Mouse (Mus musculus) heart, adult 18-20 months (tissue): ENCODE measurements at regions not wholly inside any gene's neighbourhood (a gene's known extent, or its start where the extent isn't known, plus 50 kb on each side); places are given as distances from the start of the nearest gene placed in this dataset.
A peak's percentile ranks its signal among the peaks of the same experiment; 100 is the strongest.
"Not testable (repeated sequence)": the region's sequence is repeated elsewhere in the genome, so short reads cannot be mapped to it uniquely, and the experiment has no call there.

Source experiments
- DNase-seq, 2 experiments: peaks; one replicate each; pipeline ENCODE4 v3.0.0; 2021 to 2022; ENCODE audit warnings: mixed read lengths in 1 of 2

- DNase-seq: peak in 1 of 2 experiments; percentile 2
Measured at GRCm38 (mm10) chr7:60293556-60293955, 153.5 kb upstream of the Snrpn start.

GRCm38 (mm10) chr7:60244187-60244866, 104.3 kb upstream of the Snrpn start:
- DNase-seq: peak; percentile 17 to 27

GRCm38 (mm10) chr7:60243746-60244145, 103.7 kb upstream of the Snrpn start:
- peak; percentile 41 to 45 for DNase-seq

GRCm38 (mm10) chr7:60238595-60239195, 98.7 kb upstream of the Snrpn start:
- peak in 1 of 2 experiments; percentile 23 for DNase-seq

GRCm38 (mm10) chr7:60216358-60217273, 76.6 kb upstream of the Snrpn start:
- not testable (repeated sequence) for DNase-seq
